Mouse (Mus musculus) cortical plate, adult 2 months (tissue): Measurements from ENCODE around the gene Trip10. TPM values are rescaled to one million over a fixed set of nuclear protein-coding genes. Genes with fewer than 3 reads are reported as not detected.

Experiments used
- H3K27ac ChIP-seq: fragments of 200-500 bp; 2 replicates; pipeline ENCODE4 v1.5.1; 2012; ENCODE audit warnings: low read length, control low read depth, inconsistent platforms; ENCODE audit not compliant: insufficient read depth
- H3K4me1 ChIP-seq: fragments of 200-500 bp; 2 replicates; pipeline ENCODE4 v1.6.1; 2011; ENCODE audit warnings: low read length; ENCODE audit not compliant: control insufficient read depth, insufficient read depth
- H3K4me3 ChIP-seq: fragments of 200-500 bp; 2 replicates; pipeline ENCODE4 v1.5.1; 2011; ENCODE audit warnings: mild to moderate bottlenecking, low read length, control low read depth; ENCODE audit not compliant: insufficient read depth
- CTCF ChIP-seq: fragments of 200-500 bp; IDR thresholded peaks from 2 replicates; pipeline ENCODE4 v1.5.1; 2011; ENCODE audit warnings: mild to moderate bottlenecking, control low read depth, low read length; ENCODE audit not compliant: insufficient read depth; ENCODE audit errors: extremely low read depth
- POLR2A ChIP-seq: fragments of 200-500 bp; IDR thresholded peaks from 2 replicates; pipeline ENCODE4 v1.6.1; 2011; ENCODE audit warnings: mild to moderate bottlenecking, low read length, control low read depth; ENCODE audit not compliant: insufficient read depth; ENCODE audit errors: extremely low read depth
- polyA plus RNA-seq: library from polyadenylated mRNA; depleted of rRNA; stranded (reverse); fragments of >200 nt; gene quantifications from 2 replicates; pipeline ENCODE4 v1.2.3, GENCODE M21; 2012

Gene Trip10
- polyA plus RNA-seq, 1 experiment: 10.1 TPM

DNA sequence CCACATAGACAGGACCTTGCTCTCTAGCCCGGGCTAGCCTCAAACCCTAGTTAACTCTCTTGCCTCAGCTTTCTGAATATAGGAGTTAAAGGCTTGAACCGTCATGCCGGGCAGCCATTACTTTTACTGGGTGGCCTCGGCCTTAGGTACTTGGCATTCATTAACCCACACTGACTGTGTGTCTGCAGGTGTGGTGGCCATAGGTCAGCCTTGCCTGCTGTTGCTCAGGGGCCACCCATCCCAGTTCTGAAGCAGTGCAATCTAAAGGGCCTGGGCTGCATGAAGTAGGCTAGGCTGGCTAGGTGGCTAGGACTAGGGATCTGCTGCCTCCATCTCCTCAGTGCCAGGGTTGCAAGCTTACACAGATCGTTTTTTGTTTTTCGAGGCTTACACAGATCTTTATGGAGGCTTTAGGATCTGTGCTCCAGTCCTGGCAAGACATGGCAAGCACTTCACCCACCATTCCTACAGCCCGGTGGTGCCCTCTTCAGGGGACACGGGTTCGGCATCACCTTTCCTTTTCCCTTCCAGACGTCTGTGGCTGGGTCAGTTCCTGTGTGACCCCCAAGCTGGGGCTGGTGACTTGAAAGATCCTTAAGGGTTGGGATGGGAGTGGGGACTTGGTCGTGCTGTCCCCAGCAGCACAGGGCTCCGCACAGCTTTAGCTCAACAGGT lies 14.9 kb upstream of the Trip10 start:
- Histone ChIP-seq H3K27ac (no peak overlapping the region), H3K4me1 (no peaks in the 10 kb centered on the region), H3K4me3 (no peak overlapping the region)
- TF ChIP-seq CTCF: no peak
- no peak for TF ChIP-seq POLR2A

GRCm38 (mm10) chr17:57235803-57236202 lies 13.5 kb upstream of the Trip10 start:
- TF ChIP-seq CTCF (no peak), POLR2A (no peak)
- no peak overlapping the region for H3K27ac ChIP-seq
- no peak overlapping the region for H3K4me3 ChIP-seq
- H3K4me1 ChIP-seq: no peaks in the 10 kb centered on the region

DNA sequence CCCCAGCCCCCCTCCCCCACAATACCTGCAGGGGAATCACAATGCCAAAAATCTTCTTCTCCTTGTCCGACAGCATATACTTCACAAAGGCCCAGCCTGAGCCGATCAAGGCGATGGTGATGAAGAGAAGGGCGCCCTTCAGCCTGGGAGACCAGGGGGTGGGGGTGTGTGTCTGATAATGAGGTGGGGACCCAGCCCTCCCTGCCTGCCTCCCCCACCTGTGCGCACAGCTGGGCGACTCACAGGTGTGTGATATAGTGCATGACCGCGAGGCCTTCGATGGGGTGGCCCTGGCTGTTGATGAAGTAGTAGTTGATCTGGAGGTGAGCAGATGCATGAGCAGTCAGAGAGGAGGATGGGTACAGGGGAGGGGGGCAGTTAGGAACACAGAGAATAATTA lies 12.1 kb upstream of the Trip10 start:
- Histone ChIP-seq H3K4me3 (no peak overlapping the region), H3K27ac (no peak overlapping the region), H3K4me1 (no peaks in the 10 kb centered on the region)
- TF ChIP-seq CTCF (no peak), POLR2A (no peak)

DNA sequence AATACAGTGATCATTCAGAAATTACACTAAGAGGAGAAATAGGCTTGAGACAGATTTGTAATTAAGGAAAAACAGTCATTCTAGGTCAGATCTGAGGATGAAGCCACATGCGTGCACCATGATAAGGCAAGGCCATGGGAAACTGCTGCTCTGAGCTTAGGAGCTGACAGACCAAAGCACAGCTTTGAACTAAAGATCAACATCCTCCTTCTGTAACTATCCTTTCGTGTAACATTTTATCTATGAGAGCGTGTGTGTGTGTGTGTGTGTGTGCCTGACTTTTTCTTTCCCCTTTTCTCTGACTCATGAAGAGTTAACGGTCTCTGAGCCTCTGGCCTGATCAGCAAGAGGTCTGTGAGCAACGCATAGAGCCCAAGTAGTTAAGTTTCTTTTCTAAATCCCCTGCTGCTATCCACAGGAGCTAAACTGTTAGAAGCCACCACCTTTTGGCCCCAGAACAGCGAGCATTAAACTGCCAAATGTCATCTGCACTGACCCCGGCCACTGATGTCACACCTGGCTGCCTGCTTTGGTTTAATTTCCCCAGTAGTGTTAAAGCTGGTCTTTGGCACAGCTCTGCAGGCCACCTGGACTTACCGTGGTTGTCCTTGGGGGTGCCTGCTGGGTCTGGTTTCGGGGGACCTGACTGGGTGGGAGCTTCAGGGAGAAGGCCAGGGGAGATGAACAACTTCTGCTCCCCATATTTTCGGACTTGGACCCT lies 5.4 kb upstream of the Trip10 start:
- no peak for TF ChIP-seq CTCF
- no peak for TF ChIP-seq POLR2A
- Histone ChIP-seq H3K4me1 (peaks cover 2% of the 10 kb centered on the region; the same call in 1 of the 2 replicates), H3K4me3 (no peak overlapping the region), H3K27ac (no peak overlapping the region)

GRCm38 (mm10) chr17:57245311-57245929 lies 3.8 kb upstream of the Trip10 start:
- H3K4me1 ChIP-seq: peaks cover 2% of the 10 kb centered on the region; the same call in 1 of the 2 replicates
- no peak overlapping the region for H3K27ac ChIP-seq
- no peak for TF ChIP-seq POLR2A
- no peak for TF ChIP-seq CTCF
- no peak overlapping the region for H3K4me3 ChIP-seq

GRCm38 (mm10) chr17:57246663-57247392 lies 2.4 kb upstream of the Trip10 start:
- H3K4me3 ChIP-seq: peak overlapping the region; percentile 48
- no peak for TF ChIP-seq POLR2A
- TF ChIP-seq CTCF: 0 out of 2 replicates have a peak, but pooled peaks have one; percentile 2
- H3K4me1 ChIP-seq: peaks cover 2% of the 10 kb centered on the region; the same call in 1 of the 2 replicates
- peak overlapping the region; percentile 83; the same call in 1 of the 2 replicates for H3K27ac ChIP-seq

- Histone ChIP-seq H3K4me3 (peak overlapping the region; percentile 48), H3K4me1 (peaks cover 2% of the 10 kb centered on the region; the same call in 1 of the 2 replicates), H3K27ac (peak overlapping the region; percentile 83)
- no peak for TF ChIP-seq CTCF
- peak; percentile 93 for TF ChIP-seq POLR2A
Observed at GRCm38 (mm10) chr17:57247393-57248200, 1.7 kb upstream of the Trip10 start.

- H3K4me1 ChIP-seq: peaks cover 2% of the 10 kb centered on the region; the same call in 1 of the 2 replicates
- TF ChIP-seq CTCF: peak; percentile 76
- no peak for TF ChIP-seq POLR2A
Observed at GRCm38 (mm10) chr17:57248201-57248699, 1.0 kb upstream of the Trip10 start, which contains the start of gene Gpr108. Gpr108 (minus strand) TSS chr17:57248446.

More at GRCm38 (mm10) chr17:57248201-57248699, 1.0 kb upstream of the Trip10 start, which contains the start of gene Gpr108:
- H3K4me3 ChIP-seq: peak within 1 kb of the TSS; percentile 48
- peak within 1 kb of the TSS; percentile 83 for H3K27ac ChIP-seq
